Mouse (Mus musculus) spleen, adult 2 months (tissue): Measurements from ENCODE around the gene Cul1.

ENCODE experiments used
- CTCF ChIP-seq: fragments of 200-500 bp; IDR thresholded peaks from 2 replicates; pipeline ENCODE4 v1.5.1; 2011; ENCODE audit warnings: mild to moderate bottlenecking, inconsistent platforms; ENCODE audit not compliant: insufficient read depth, insufficient read length, insufficient replicate concordance; ENCODE audit errors: extremely low read depth
- POLR2A ChIP-seq: fragments of 200-500 bp; IDR thresholded peaks from 2 replicates; pipeline ENCODE4 v1.6.1; 2011; ENCODE audit warnings: low read depth, low read length, inconsistent platforms

GRCm38 (mm10) chr6:47535333-47535732, 82.1 kb downstream of the Cul1 start:
- no peak for TF ChIP-seq CTCF
- TF ChIP-seq POLR2A: no peak
